Mouse (Mus musculus) heart, postnatal 0 days (tissue): ENCODE results near the gene Cyp11a1.

Source experiments
- CTCF ChIP-seq: IDR thresholded peaks from 2 replicates; pipeline ENCODE4 v1.5.1; 2016; ENCODE audit warnings: antibody characterized with exemption, control low read depth, low read depth
- EP300 ChIP-seq: IDR thresholded peaks from 2 replicates; pipeline ENCODE4 v1.6.1; 2016; ENCODE audit warnings: antibody characterized with exemption, low read depth

GRCm38 (mm10) chr9:58060677-58061667 lies 54.8 kb downstream of the Cyp11a1 start:
- TF ChIP-seq EP300 (no peak), CTCF (no peak)
